Mouse (Mus musculus) kidney, postnatal 36 days (tissue): ENCODE results near the gene Araf.
"Not testable (repeated sequence)": the region's sequence is repeated elsewhere in the genome, so short reads cannot be mapped to it uniquely, and the experiment has no call there.

Source experiments
- DNase-seq, 2 experiments: peaks; one replicate each; pipeline ENCODE4 v3.0.0; 2021 to 2022; ENCODE audit warnings: mixed read lengths in 2 of 2

Araf gene

GRCm38 (mm10) chrX:20797681-20798080 lies at the start of gene Araf:
TSS of gene Araf (plus strand) at chrX:20797814.
- no peak for DNase-seq

DNA sequence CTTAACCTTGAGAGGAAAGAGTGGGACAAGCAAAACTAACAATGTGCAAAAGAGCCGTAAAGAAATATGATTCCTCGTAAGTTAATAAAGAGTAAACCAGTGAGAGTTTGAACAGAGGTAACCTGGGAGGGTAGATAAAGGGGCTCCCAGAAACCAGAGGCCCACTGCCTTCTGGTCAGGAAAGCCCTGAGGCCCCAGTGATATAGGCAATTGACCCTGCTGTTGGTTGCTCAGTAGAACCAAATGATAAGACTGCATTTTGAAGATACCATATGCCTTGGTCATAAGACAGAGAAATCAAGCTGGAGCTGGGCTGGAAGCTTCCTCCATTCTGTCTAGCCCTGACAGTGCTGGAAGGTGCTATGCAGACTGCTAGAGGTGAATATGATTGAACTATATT lies 48.8 kb upstream of the Araf start:
- no peak for DNase-seq

DNA sequence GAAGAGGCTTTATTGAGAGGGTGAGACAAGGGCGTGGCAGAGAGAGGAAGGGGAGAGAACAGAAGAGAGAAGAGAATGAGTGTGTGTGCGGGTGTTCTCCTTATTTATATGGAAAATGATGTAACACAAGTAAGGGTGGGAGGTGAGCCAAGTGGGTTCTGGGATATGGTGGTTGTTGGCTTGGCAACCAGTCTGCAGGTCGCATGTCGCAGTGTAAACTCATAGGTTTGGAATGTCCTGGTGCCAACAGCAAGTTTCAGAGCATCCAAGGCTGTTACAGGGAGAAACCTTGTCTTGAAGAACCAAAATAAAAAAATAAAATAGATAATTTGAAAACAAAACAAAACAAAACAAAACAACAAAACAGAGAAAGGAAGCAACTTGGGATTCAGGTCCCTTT lies 36.4 kb upstream of the Araf start:
- no peak for DNase-seq

GRCm38 (mm10) chrX:20770697-20771381 lies 26.8 kb upstream of the Araf start:
- DNase-seq = peak; percentile 83 to 93

DNA sequence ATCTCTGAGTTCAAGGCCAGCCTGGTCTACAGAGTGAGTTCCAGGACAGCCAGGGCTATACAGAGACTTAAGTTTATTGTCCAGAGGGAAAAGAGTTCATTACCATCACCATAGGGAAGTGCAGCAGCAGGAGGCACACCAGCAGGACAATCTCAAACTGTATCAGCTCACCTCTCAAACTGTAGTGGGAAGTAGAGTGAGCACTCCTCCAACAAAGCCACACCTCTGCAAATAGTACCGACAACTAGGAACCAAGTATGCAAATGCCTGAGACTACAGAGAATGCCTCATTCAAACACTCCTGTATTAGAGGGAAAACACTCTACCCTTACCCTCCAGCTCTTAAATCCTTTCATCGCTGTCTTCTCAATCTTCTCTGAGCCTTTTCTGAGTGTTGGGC lies 25.9 kb upstream of the Araf start:
- no peak for DNase-seq

- DNase-seq = no peak
Measured at GRCm38 (mm10) chrX:20775271-20776016, 22.2 kb upstream of the Araf start.

GRCm38 (mm10) chrX:20777619-20778018 lies 20.0 kb upstream of the Araf start:
- no peak for DNase-seq

- no peak for DNase-seq
Measured at GRCm38 (mm10) chrX:20787309-20787708, 10.3 kb upstream of the Araf start.

DNA sequence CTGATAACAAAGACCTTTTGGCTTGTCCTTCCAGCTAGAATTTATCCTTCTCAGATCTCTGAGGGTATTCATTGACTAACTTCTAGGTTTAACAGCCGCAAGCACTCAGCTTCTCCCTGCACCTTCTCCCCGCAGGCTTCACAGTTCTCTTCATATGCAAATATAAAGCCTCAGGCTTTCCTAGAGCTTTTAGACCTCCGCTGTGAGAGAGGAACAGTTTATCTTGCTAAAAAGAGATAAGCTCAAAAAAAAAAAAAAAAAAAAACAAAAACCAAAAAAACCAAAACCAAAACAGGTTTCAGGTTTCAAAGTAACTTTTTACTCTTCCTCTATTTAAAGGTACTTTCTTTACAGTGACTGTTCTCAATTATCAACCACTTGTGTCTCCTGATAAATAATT lies 5.2 kb upstream of the Araf start:
- DNase-seq = no peak

DNA sequence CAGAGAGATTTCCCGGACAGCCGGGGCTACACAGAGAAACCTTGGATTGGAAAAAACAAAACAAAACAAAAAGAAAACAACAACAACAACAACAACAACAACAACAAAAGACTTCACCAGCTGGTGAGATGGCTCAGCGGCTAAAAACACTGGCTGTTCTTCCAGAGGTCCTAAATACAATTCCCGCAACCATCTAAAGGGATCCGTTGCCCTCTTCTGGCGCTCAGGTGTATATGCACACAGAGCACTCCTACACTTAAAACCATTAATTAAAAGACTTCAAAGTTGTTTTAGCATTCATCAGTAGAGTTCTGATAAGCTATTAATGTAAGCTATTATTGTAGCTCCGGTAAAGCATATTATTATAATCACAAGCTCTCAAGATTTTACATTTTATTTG lies 4.4 kb upstream of the Araf start:
- no peak for DNase-seq

- DNase-seq = no peak
Measured at GRCm38 (mm10) chrX:20794229-20794628, 3.4 kb upstream of the Araf start.

GRCm38 (mm10) chrX:20798141-20798796 lies 655 bp downstream of the Araf start:
- peak; percentile 59 to 71 for DNase-seq

- DNase-seq = no peak
Measured at GRCm38 (mm10) chrX:20798797-20799147, 1.2 kb downstream of the Araf start.

GRCm38 (mm10) chrX:20801456-20801855 lies 3.8 kb downstream of the Araf start:
- no peak for DNase-seq

GRCm38 (mm10) chrX:20804301-20804700 lies 6.7 kb downstream of the Araf start:
- DNase-seq = not testable (repeated sequence)

GRCm38 (mm10) chrX:20806295-20806694 lies 8.7 kb downstream of the Araf start:
- no peak for DNase-seq

DNA sequence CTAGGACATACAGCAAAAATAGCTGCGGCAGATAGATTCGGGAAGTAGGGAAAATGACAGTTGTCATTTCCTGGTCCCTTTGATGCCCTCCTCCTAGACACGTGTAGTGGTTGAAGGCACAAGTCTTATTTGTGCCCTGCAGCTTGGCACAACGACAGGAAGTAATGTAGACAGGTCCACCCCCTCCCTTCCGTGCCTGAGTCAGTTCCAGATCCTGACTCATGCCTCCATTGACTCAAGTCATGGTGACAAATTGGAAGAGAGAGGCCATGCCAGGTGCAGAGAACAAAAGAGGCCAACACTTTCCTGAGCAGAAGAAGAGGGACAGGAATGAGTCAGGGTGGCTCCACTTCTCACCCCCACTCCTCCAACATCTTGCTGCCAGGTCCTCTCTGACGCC lies 19.4 kb downstream of the Araf start:
- DNase-seq = peak; percentile 10 to 39

DNA sequence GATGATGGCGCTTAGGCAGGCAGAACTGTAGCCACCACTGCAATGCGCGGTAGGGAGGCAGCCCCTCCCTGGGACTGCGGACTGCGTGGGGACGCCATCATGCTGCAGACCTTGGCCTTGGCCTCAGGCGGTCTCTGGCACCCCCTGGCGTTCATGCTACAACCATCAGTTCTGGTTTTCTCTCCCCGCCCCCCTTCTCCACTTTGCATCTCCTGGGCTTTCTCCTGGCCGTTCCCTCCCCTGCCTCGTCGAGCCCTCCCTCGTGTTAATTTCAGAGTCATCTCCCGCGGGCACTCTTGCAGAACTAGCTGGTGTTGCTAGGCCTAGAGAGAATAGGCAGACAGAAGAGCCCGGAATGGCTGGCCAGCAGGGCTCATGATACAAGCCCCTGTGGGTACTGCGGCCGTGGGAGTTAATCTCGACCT lies 21.6 kb downstream of the Araf start:
- peak; percentile 79 to 90 for DNase-seq

- DNase-seq = peak; percentile 65 to 76
Measured at GRCm38 (mm10) chrX:20819708-20820426, 22.3 kb downstream of the Araf start.

DNA sequence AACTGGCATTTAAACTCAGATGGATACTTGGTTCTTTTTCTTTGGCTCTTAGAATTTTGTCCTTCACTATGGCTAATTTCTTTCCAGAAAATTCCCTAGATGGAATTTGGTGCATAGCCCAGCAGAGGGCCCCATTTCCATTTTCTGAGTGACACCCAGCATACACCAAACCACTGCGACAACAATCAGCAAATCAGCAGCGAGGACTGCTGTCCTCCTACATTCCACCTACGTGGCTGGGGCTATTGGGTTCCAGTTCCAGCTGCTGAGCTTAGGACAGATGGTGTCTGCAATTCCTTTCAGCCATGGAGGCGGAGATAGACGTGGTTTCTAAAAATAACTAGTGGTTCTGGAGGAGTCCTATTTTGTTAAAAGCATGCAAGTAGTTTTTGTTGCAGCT lies 31.3 kb downstream of the Araf start:
- peak; percentile 60 to 72 for DNase-seq

DNA sequence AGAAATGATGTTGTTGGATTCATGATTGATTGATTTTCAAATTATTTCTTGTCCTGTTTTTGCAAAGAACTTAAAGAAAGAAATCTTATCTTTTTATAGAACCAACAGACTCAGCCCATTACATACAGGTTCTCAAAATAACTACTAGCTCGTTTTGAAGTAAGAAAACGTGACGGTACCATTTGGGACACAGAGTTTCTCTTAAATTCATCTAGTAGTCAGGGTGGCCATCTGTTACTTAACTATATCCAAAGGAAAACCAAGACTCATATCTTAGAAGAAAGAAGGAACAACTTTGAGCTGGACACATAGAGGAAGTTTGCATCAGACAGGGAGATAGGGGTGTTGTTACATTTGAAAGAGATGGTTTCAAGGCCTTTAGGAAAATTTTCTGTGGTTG lies 49.6 kb downstream of the Araf start:
- no peak for DNase-seq

DNA sequence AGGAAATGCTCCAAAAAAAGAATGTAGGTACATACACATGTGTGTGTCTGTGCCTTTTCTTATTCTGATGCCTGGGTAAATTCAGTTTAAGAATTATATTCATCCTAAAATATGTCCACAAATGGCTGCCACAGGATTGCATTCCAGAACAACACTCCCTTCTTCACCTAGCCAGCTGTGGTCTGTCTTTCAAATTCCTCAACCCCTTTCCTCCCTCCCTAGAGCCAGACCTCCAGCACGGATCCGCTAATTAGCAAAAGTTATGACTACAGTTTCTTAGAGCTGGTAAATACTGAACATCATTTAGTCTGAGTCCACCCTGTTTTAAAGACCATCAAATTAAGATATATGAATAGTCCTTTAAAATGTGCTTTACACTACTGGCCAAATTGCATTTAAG lies 50.2 kb downstream of the Araf start:
- DNase-seq = no peak

DNA sequence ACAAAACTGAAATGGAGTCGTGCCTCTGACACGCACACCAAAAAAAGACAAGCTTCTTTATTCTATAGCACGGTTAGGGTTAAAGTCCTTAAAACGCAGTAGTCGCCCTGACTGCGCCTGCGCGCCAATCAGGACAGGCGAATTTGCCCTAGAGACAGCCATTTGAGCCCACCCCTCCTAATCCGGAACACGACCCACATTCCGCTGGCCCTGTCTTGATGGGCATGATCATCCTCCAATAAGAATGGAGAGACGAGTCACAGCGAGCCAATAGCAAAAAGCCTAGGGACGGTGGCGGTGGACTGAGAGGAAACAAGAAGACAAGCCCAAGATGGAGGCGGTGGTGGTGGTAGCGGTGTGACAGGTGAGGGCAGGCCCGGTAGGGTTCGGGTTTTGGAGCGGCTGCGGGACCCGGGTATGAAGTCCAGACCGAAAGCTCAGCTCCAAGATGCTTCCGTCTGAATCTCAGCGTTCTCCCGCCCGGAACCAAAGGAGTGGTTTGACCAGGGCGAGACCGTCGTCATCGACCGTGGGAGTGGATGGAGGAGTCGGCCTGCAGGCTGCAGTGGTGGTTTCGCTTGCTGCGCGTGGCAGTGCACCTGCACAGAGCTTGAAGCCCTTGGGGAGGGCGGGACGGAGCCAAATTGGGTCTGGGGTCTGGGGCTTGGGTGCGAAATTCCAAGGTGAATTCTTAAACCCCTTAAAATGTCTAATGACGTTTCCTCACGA lies 50.8 kb downstream of the Araf start:
- peak; percentile 90 to 97 for DNase-seq
